Mouse (Mus musculus): Measurements from ENCODE around the gene Nynrin. TPM values are rescaled to one million over a fixed set of nuclear protein-coding genes. Genes with fewer than 3 reads are reported as not detected.
A peak's percentile ranks its signal among the peaks of the same experiment; 100 is the strongest.

Nynrin gene
- polyA plus RNA-seq, 1 experiment from 2014 or later, result 2.2 TPM

GRCm38 (mm10) chr14:55882171-55882641 lies 28.4 kb downstream of the Nynrin start:
- ATAC-seq (ENCODE audit: low read depth), result peak; percentile 39
- Histone ChIP-seq H3K9ac (no peak overlapping the region), H3K36me3 (peaks cover 9% of the 10 kb centered on the region), H3K27me3 (peaks cover 11% of the 10 kb centered on the region), H3K9me3 (replicated peaks) (no peaks in the 10 kb centered on the region), H3K4me3 (replicated peaks) (no peak overlapping the region), H3K27ac (peak overlapping the region; percentile 73), H3K4me2 (peak overlapping the region; percentile 25; the same call in 1 of the 2 replicates), H3K4me1 (replicated peaks) (peaks cover 69% of the 10 kb centered on the region)
- DNase-seq, result no peak
- 38% methylated on average over 6 of the region's 6 CpGs for WGBS (ENCODE audit: insufficient replicate concordance)

- Histone ChIP-seq H3K9me3 (replicated peaks) (no peaks in the 10 kb centered on the region), H3K27me3 (0 out of 2 replicates have a peak, but pooled peaks cover 3% of the 10 kb centered on the region), H3K4me2 (no peak overlapping the region), H3K4me3 (replicated peaks) (no peak overlapping the region), H3K27ac (peak overlapping the region; percentile 73; the same call in 1 of the 2 replicates), H3K4me1 (replicated peaks) (peaks cover 65% of the 10 kb centered on the region), H3K36me3 (peaks cover 19% of the 10 kb centered on the region), H3K9ac (no peak overlapping the region)
- DNase-seq, result no peak
- 86% methylated on average over 13 of the region's 13 CpGs for WGBS (ENCODE audit: insufficient replicate concordance)
- ATAC-seq (ENCODE audit: low read depth), result no peak
These were observed 29.4 kb downstream of the Nynrin start for GRCm38 (mm10) chr14:55883149-55883661.

- DNase-seq (no peak), ATAC-seq (ENCODE audit: low read depth) (no peak)
- 0 out of 2 replicates have a peak, but pooled peaks cover under 1% of the 10 kb centered on the region for H3K27me3 ChIP-seq
- 83% methylated on average over 12 of the region's 12 CpGs for whole genome bisulfite sequencing (ENCODE audit: insufficient replicate concordance)
- H3K9me3 ChIP-seq (replicated peaks), result no peaks in the 10 kb centered on the region
- no peak overlapping the region; the same call in 1 of the 2 replicates for H3K9ac ChIP-seq
- no peak overlapping the region for H3K4me3 ChIP-seq (replicated peaks)
- H3K27ac ChIP-seq, result peak overlapping the region; percentile 90
- H3K4me1 ChIP-seq (replicated peaks), result peaks cover 61% of the 10 kb centered on the region
- H3K4me2 ChIP-seq, result no peak overlapping the region
- peaks cover 24% of the 10 kb centered on the region for H3K36me3 ChIP-seq
These were observed 29.9 kb downstream of the Nynrin start for GRCm38 (mm10) chr14:55883663-55884062.

- 33% methylated on average over 4 of the region's 4 CpGs for WGBS (ENCODE audit: insufficient replicate concordance)
- H3K4me2 ChIP-seq, result peak within 1 kb of the TSS; percentile 80
- H3K27me3 ChIP-seq, result no peaks in the 10 kb centered on the region
- peak within 1 kb of the TSS; percentile 89 for H3K9ac ChIP-seq
- peaks cover 60% of the 10 kb centered on the region for H3K4me1 ChIP-seq (replicated peaks)
- no peaks in the 10 kb centered on the region for H3K9me3 ChIP-seq (replicated peaks)
- H3K36me3 ChIP-seq, result peaks cover 28% of the 10 kb centered on the region
- DNase-seq (no peak), ATAC-seq (ENCODE audit: low read depth) (no peak)
- H3K4me3 ChIP-seq (replicated peaks), result peak within 1 kb of the TSS; percentile 76
- H3K27ac ChIP-seq, result peak within 1 kb of the TSS; percentile 90
These were observed 30.4 kb downstream of the Nynrin start, which contains the start of gene Cbln3 for GRCm38 (mm10) chr14:55884166-55884565. Cbln3 (minus strand) TSS chr14:55884392.

- Histone ChIP-seq H3K9ac (peak within 1 kb of the TSS; percentile 89), H3K9me3 (replicated peaks) (no peaks in the 10 kb centered on the region), H3K27me3 (no peaks in the 10 kb centered on the region), H3K4me3 (replicated peaks) (peak within 1 kb of the TSS; percentile 76), H3K4me2 (peak within 1 kb of the TSS; percentile 80), H3K27ac (peak within 1 kb of the TSS; percentile 90), H3K36me3 (peaks cover 34% of the 10 kb centered on the region), H3K4me1 (replicated peaks) (peaks cover 60% of the 10 kb centered on the region)
- DNase-seq, result peak; percentile 89
- ATAC-seq (ENCODE audit: low read depth), result peak; percentile 90
- WGBS (ENCODE audit: insufficient replicate concordance), result under 1% methylated on average over 30 of the region's 30 CpGs
These were observed 30.9 kb downstream of the Nynrin start, which contains the start of gene Khnyn for GRCm38 (mm10) chr14:55884713-55885113. Khnyn (plus strand) TSS chr14:55884947.

GRCm38 (mm10) chr14:55885114-55885790 lies 31.4 kb downstream of the Nynrin start:
- peaks cover 39% of the 10 kb centered on the region for H3K36me3 ChIP-seq
- H3K4me1 ChIP-seq (replicated peaks), result peaks cover 60% of the 10 kb centered on the region
- DNase-seq, result peak; percentile 28
- no peaks in the 10 kb centered on the region for H3K27me3 ChIP-seq
- peak overlapping the region; percentile 80 for H3K4me2 ChIP-seq
- peak overlapping the region; percentile 76 for H3K4me3 ChIP-seq (replicated peaks)
- peak overlapping the region; percentile 89 for H3K9ac ChIP-seq
- peak; percentile 29 for ATAC-seq (ENCODE audit: low read depth)
- under 1% methylated on average over 22 of the region's 30 CpGs for whole genome bisulfite sequencing (ENCODE audit: insufficient replicate concordance)
- peak overlapping the region; percentile 90 for H3K27ac ChIP-seq
- no peaks in the 10 kb centered on the region for H3K9me3 ChIP-seq (replicated peaks)

GRCm38 (mm10) chr14:55885791-55886271 lies 32.0 kb downstream of the Nynrin start:
- Histone ChIP-seq H3K4me2 (peak overlapping the region; percentile 80), H3K27ac (peak overlapping the region; percentile 90), H3K9ac (peak overlapping the region; percentile 89), H3K27me3 (no peaks in the 10 kb centered on the region), H3K9me3 (replicated peaks) (no peaks in the 10 kb centered on the region), H3K36me3 (peaks cover 44% of the 10 kb centered on the region), H3K4me3 (replicated peaks) (peak overlapping the region; percentile 76), H3K4me1 (replicated peaks) (peaks cover 59% of the 10 kb centered on the region)
- DNase-seq, result peak; percentile 43
- ATAC-seq (ENCODE audit: low read depth), result no peak
- 4% methylated on average over 16 of the region's 16 CpGs for WGBS (ENCODE audit: insufficient replicate concordance)

- ATAC-seq (ENCODE audit: low read depth) (no peak), DNase-seq (no peak)
- H3K36me3 ChIP-seq, result peaks cover 51% of the 10 kb centered on the region
- H3K4me1 ChIP-seq (replicated peaks), result peaks cover 52% of the 10 kb centered on the region
- no peaks in the 10 kb centered on the region for H3K27me3 ChIP-seq
- peak overlapping the region; percentile 89; the same call in 1 of the 2 replicates for H3K9ac ChIP-seq
- peak overlapping the region; percentile 90 for H3K27ac ChIP-seq
- H3K4me2 ChIP-seq, result peak overlapping the region; percentile 80
- 82% methylated on average over 24 of the region's 24 CpGs for WGBS (ENCODE audit: insufficient replicate concordance)
- peak overlapping the region; percentile 76 for H3K4me3 ChIP-seq (replicated peaks)
- H3K9me3 ChIP-seq (replicated peaks), result no peaks in the 10 kb centered on the region
These were observed 33.0 kb downstream of the Nynrin start for GRCm38 (mm10) chr14:55886571-55887382.

- Histone ChIP-seq H3K9me3 (replicated peaks) (no peaks in the 10 kb centered on the region), H3K9ac (no peak overlapping the region), H3K4me3 (replicated peaks) (no peak overlapping the region), H3K4me2 (no peak overlapping the region), H3K36me3 (peaks cover 52% of the 10 kb centered on the region), H3K4me1 (replicated peaks) (peaks cover 28% of the 10 kb centered on the region), H3K27me3 (peaks cover 3% of the 10 kb centered on the region; the same call in 1 of the 2 replicates), H3K27ac (no peak overlapping the region)
- DNase-seq (no peak), ATAC-seq (ENCODE audit: low read depth) (no peak)
- 82% methylated on average over 12 of the region's 12 CpGs for WGBS (ENCODE audit: insufficient replicate concordance)
These were observed 43.9 kb downstream of the Nynrin start for GRCm38 (mm10) chr14:55897671-55898070.

- peaks cover 44% of the 10 kb centered on the region for H3K36me3 ChIP-seq
- no peak overlapping the region for H3K4me3 ChIP-seq (replicated peaks)
- H3K27me3 ChIP-seq, result peaks cover 3% of the 10 kb centered on the region; the same call in 1 of the 2 replicates
- no peak overlapping the region for H3K27ac ChIP-seq
- H3K9me3 ChIP-seq (replicated peaks), result no peaks in the 10 kb centered on the region
- no peak for DNase-seq
- H3K4me2 ChIP-seq, result peak overlapping the region; percentile 81; the same call in 1 of the 2 replicates
- H3K9ac ChIP-seq, result 0 out of 2 replicates have a peak overlapping the region, but pooled peaks have one; percentile 67
- WGBS (ENCODE audit: insufficient replicate concordance), result 82% methylated on average over 7 of the region's 7 CpGs
- peaks cover 28% of the 10 kb centered on the region for H3K4me1 ChIP-seq (replicated peaks)
- no peak; the same call in 1 of the 2 replicates for ATAC-seq (ENCODE audit: low read depth)
These were observed 45.1 kb downstream of the Nynrin start for GRCm38 (mm10) chr14:55898947-55899346.
